Mouse (Mus musculus): ENCODE results near the gene Gpcpd1.

GRCm38 (mm10) chr2:132613581-132614188, 26.2 kb upstream of the Gpcpd1 start:
- TF ChIP-seq CTCF (IDR thresholded peaks at IDR 0.05; ENCODE audit: borderline replicate concordance, extremely low read depth, insufficient read depth, insufficient read length) (no peak), POLR2A (IDR thresholded peaks at IDR 0.05; ENCODE audit: borderline replicate concordance, extremely low read depth, insufficient read depth, insufficient read length, poor library complexity, severe bottlenecking) (no peak)
